Mouse (Mus musculus): Measurements from ENCODE around the gene Rptor. TPM values are rescaled to one million over a fixed set of nuclear protein-coding genes. Genes with fewer than 3 reads are reported as not detected.

The Rptor gene
- total and polyA plus RNA-seq, 3 experiments: 33.9 to 34.9 TPM; not detected in 1

GRCm38 (mm10) chr11:119786385-119786880, 183.7 kb downstream of the Rptor start:
- H3K4me1 ChIP-seq (ENCODE audit: control insufficient read depth in 1 of 2, insufficient read depth in 2 of 2, low read length in 2 of 2): peaks cover 15 to 16% of the 10 kb centered on the region in 2 experiments
- H3K27ac ChIP-seq (ENCODE audit: control insufficient read depth, low read depth, low read length): no peak overlapping the region
- H3K36me3 ChIP-seq (ENCODE audit: control insufficient read depth in 1 of 2, insufficient read depth in 2 of 2, low read length in 2 of 2): peaks cover 2 to 18% of the 10 kb centered on the region in 2 experiments
- H3K79me2 ChIP-seq (ENCODE audit: control insufficient read depth, insufficient read depth, low read length, poor library complexity): no peaks in the 10 kb centered on the region
- H3K9ac ChIP-seq (ENCODE audit: control insufficient read depth, low read depth, low read length, poor library complexity, severe bottlenecking): no peak overlapping the region
- peak; percentile 19 for DNase-seq (ENCODE audit: low read depth, low spot score)
- H3K4me3 ChIP-seq (ENCODE audit: control insufficient read depth in 1 of 2, insufficient read depth in 1 of 2, low read depth in 2 of 2, low read length in 2 of 2): no peak overlapping the region
- TF ChIP-seq USF2 (IDR thresholded peaks at IDR 0.05; ENCODE audit: borderline replicate concordance in 1 of 2, insufficient read depth in 1 of 2, low read depth in 1 of 2, low read length in 2 of 2) (peak in 1 of 2 experiments; percentile 44; a peak in 1 of 4 replicates), CTCF (IDR thresholded peaks at IDR 0.05 in 2 of 3, conservative IDR thresholded peaks at IDR 0.05 in 1 of 3; ENCODE audit: control insufficient read depth in 1 of 3, insufficient read depth in 1 of 3, low read depth in 2 of 3, low read length in 3 of 3, poor library complexity in 1 of 3, severe bottlenecking in 1 of 3) (no peak; a peak in 1 of 6 replicates), CHD1 (IDR thresholded peaks at IDR 0.05; ENCODE audit: low read depth, low read length) (no peak), POLR2AphosphoS2 (IDR thresholded peaks at IDR 0.05; ENCODE audit: low read length) (no peak), USF1 (IDR thresholded peaks at IDR 0.05; ENCODE audit: low read depth, low read length) (peak; percentile 89), TAL1 (IDR thresholded peaks at IDR 0.05; ENCODE audit: low read length) (no peak), ETS1 (IDR thresholded peaks at IDR 0.05; ENCODE audit: low read depth, low read length) (no peak), NELFE (IDR thresholded peaks at IDR 0.05; ENCODE audit: low read depth, low read length) (no peak), RCOR1 (IDR thresholded peaks at IDR 0.05; ENCODE audit: low read depth, low read length) (no peak), E2F4 (IDR thresholded peaks at IDR 0.05; ENCODE audit: borderline replicate concordance, low read depth, low read length) (no peak)
- no peaks in the 10 kb centered on the region for H3K27me3 ChIP-seq (ENCODE audit: control insufficient read depth in 1 of 2, insufficient read depth in 2 of 2, low read length in 2 of 2)
- no peaks in the 10 kb centered on the region for H3K9me3 ChIP-seq (replicated peaks; ENCODE audit: insufficient read depth, low read length)

GRCm38 (mm10) chr11:119788488-119788887, 185.8 kb downstream of the Rptor start:
- H3K9me3 ChIP-seq (replicated peaks; ENCODE audit: insufficient read depth, low read length): no peaks in the 10 kb centered on the region
- no peak overlapping the region for H3K4me3 ChIP-seq (ENCODE audit: control insufficient read depth in 1 of 2, insufficient read depth in 1 of 2, low read depth in 2 of 2, low read length in 2 of 2)
- TF ChIP-seq HCFC1 (IDR thresholded peaks at IDR 0.05; ENCODE audit: low read depth, low read length) (no peak), CTCF (IDR thresholded peaks at IDR 0.05 in 2 of 3, conservative IDR thresholded peaks at IDR 0.05 in 1 of 3; ENCODE audit: control insufficient read depth in 1 of 3, insufficient read depth in 1 of 3, low read depth in 2 of 3, low read length in 3 of 3, poor library complexity in 1 of 3, severe bottlenecking in 1 of 3) (no peak), E2F4 (IDR thresholded peaks at IDR 0.05; ENCODE audit: borderline replicate concordance, low read depth, low read length) (no peak), NRF1 (IDR thresholded peaks at IDR 0.05; ENCODE audit: insufficient read depth, low read depth, low read length, poor library complexity, severe bottlenecking) (no peak), MXI1 (IDR thresholded peaks at IDR 0.05; ENCODE audit: low read depth, low read length) (no peak), SIN3A (IDR thresholded peaks at IDR 0.05; ENCODE audit: low read length) (no peak), POLR2AphosphoS5 (IDR thresholded peaks at IDR 0.05; ENCODE audit: borderline replicate concordance, low read depth, low read length) (no peak), GABPA (IDR thresholded peaks at IDR 0.05; ENCODE audit: low read depth, low read length) (no peak), MAFK (IDR thresholded peaks at IDR 0.05; ENCODE audit: borderline replicate concordance, low read depth, low read length) (no peak), NELFE (IDR thresholded peaks at IDR 0.05; ENCODE audit: low read depth, low read length) (no peak), MAX (IDR thresholded peaks at IDR 0.05; ENCODE audit: low read length) (no peak), MAZ (IDR thresholded peaks at IDR 0.05; ENCODE audit: low read depth, low read length) (no peak)
- H3K9ac ChIP-seq (ENCODE audit: control insufficient read depth, low read depth, low read length, poor library complexity, severe bottlenecking): no peak overlapping the region
- peaks cover 7 to 12% of the 10 kb centered on the region in 2 experiments; a peak in 3 of 4 replicates for H3K4me1 ChIP-seq (ENCODE audit: control insufficient read depth in 1 of 2, insufficient read depth in 2 of 2, low read length in 2 of 2)
- peaks cover 2 to 8% of the 10 kb centered on the region in 2 experiments for H3K36me3 ChIP-seq (ENCODE audit: control insufficient read depth in 1 of 2, insufficient read depth in 2 of 2, low read length in 2 of 2)
- DNase-seq (ENCODE audit: low read depth, low spot score): no peak
- H3K79me2 ChIP-seq (ENCODE audit: control insufficient read depth, insufficient read depth, low read length, poor library complexity): no peaks in the 10 kb centered on the region
- H3K27me3 ChIP-seq (ENCODE audit: control insufficient read depth in 1 of 2, insufficient read depth in 2 of 2, low read length in 2 of 2): no peaks in the 10 kb centered on the region
- no peak overlapping the region for H3K27ac ChIP-seq (ENCODE audit: control insufficient read depth, low read depth, low read length)

Data from MEL (cell line).